12 mouse cellular contexts compared by ENCODE assay signal in the genomic region with DNA sequence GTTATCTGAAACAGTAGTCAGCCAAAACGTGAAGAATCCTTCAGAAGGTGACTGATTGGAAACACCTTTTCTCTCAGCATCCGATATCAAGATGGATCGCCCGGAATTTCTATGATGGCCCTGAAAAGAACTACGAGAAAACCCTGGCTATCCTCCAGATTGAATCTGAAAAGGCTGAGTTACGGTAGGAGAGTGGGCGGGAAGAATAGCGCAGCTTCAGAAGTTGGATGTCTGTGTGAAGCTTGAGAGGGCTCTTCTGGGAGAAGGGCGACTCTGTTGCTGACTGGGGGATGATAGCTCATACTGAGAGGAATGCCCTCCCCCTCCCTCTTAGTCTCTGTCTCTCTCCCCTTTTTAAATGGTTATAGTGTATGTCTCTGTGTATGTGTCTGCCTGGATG.
"Had no signal": no experiment of that assay in that cellular context is flagged by ENCODE, and none has a peak within 500 bp of the region (broad histone marks: within the 10 kb centered on the region; RNA-seq: fewer than 3 reads in every experiment).

No protein-coding gene starts in this region.

- ATAC-seq: intestine, embryonic 15.5 days; liver, postnatal 0 days; lung, postnatal 0 days; midbrain, embryonic 15.5 days had no signal

- DNase-seq: kidney, adult 11 months; kidney, adult 8-10 months; kidney, postnatal 10 days; kidney, postnatal 36 days; left cerebral cortex, postnatal 4 days; liver, postnatal 0 days; lung, embryonic 14.5 days; right cerebral cortex, postnatal 4 days; thymus, postnatal 25 days had no signal
